Mouse (Mus musculus) heart, postnatal 0 days (tissue): ENCODE results near the gene Fez1. TPM values are rescaled to one million over a fixed set of nuclear protein-coding genes. Genes with fewer than 3 reads are reported as not detected.
A peak's percentile ranks its signal among the peaks of the same experiment; 100 is the strongest.

Source experiments
- ATAC-seq: fragments of 200-750 bp; cut with Nextera tagmentation; 2 replicates; pipeline ENCODE4 v1.8.0; 2017; ENCODE audit warnings: low read depth, moderate number of reproducible peaks, moderate library complexity; ENCODE audit not compliant: insufficient read depth
- DNase-seq: peaks from one replicate; pipeline ENCODE4 v3.0.0-alpha.2; 2016; ENCODE audit warnings: low spot score
- H3K27ac ChIP-seq: fragments of 300-500 bp; sonication (generic); 2 replicates; pipeline ENCODE4 v1.5.1; 2014; ENCODE audit warnings: low read depth, mild to moderate bottlenecking
- H3K27me3 ChIP-seq: fragments of 300-500 bp; sonication (generic); 2 replicates; pipeline ENCODE4 v1.6.1; 2014; ENCODE audit warnings: low read length, mixed read lengths; ENCODE audit not compliant: control insufficient read depth, insufficient read depth
- H3K36me3 ChIP-seq: fragments of 300-500 bp; sonication (generic); replicated peaks from 2 replicates; pipeline ENCODE4 v1.6.1; 2014; ENCODE audit warnings: low read length, mixed read lengths; ENCODE audit not compliant: control insufficient read depth, insufficient read depth
- H3K4me1 ChIP-seq: fragments of 300-500 bp; sonication (generic); 2 replicates; pipeline ENCODE4 v1.6.1; 2014; ENCODE audit warnings: antibody characterized with exemption; ENCODE audit not compliant: control insufficient read depth, insufficient read depth
- H3K4me2 ChIP-seq: fragments of 300-500 bp; sonication (generic); 2 replicates; pipeline ENCODE4 v1.6.1; 2014; ENCODE audit warnings: low read depth, mild to moderate bottlenecking, low read length, moderate library complexity
- H3K4me3 ChIP-seq: fragments of 300-500 bp; sonication (generic); 2 replicates; pipeline ENCODE4 v1.5.1; 2014; ENCODE audit warnings: low read depth, low read length
- H3K9ac ChIP-seq: fragments of 300-500 bp; sonication (generic); replicated peaks from 2 replicates; pipeline ENCODE4 v1.6.1; 2014; ENCODE audit warnings: low read depth, low read length, mixed read lengths
- H3K9me3 ChIP-seq: fragments of 300-500 bp; sonication (generic); replicated peaks from 2 replicates; pipeline ENCODE4 v1.6.1; 2016; ENCODE audit warnings: low read length; ENCODE audit not compliant: control insufficient read depth
- CTCF ChIP-seq: IDR thresholded peaks from 2 replicates; pipeline ENCODE4 v1.5.1; 2016; ENCODE audit warnings: antibody characterized with exemption, control low read depth, low read depth
- EP300 ChIP-seq: IDR thresholded peaks from 2 replicates; pipeline ENCODE4 v1.6.1; 2016; ENCODE audit warnings: antibody characterized with exemption, low read depth
- WGBS: fragments of 180-500 bp; shearing (Covaris S2); extraction: QIAGEN DNeasy Blood & Tissue Kit; methylation state at CpG from one replicate; pipeline ENCODE4 v1.1.7; 2014; 5-methylcytosine and 5-hydroxymethylcytosine counted together
- polyA plus RNA-seq: library from polyadenylated mRNA; unstranded; fragments of >200 nt; fragmentation: Nextera tagmentation; extraction: Ambion mirVana; gene quantifications from 2 replicates; pipeline ENCODE4 v1.2.1, GENCODE M21; 2015
- total RNA-seq: library from RNA; depleted of rRNA; stranded (reverse); fragments of >200 nt; gene quantifications from 2 replicates; pipeline ENCODE4 v1.2.3, GENCODE M21; 2014; ENCODE audit warnings: low replicate concordance; rRNA removed

Fez1 gene
- 0.34 TPM in 1 of 2 replicates, not detected in the other for total RNA-seq
- 0.93 and 1.5 TPM in 2 replicates for polyA plus RNA-seq

DNA sequence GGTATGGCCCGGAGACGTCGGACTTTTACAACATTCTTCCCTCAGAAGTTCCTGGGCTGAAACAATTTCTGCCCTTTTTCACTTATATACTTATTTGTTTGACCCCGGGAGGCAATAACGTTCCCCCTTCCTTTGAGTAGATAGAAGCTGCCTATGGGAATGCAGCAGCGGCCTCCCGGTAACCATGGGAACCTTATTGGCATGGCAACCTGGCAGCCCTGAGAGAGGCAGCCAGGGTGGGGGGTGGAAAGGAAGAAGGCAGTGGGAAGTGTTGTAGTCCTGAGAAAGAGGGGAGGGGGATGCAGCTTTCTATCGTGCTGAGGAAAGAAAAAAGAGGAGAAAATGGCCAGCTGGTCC lies at the start of gene Fez1:
Fez1 (plus strand) TSS at position 221 of the 357 bp plus-strand sequence.
- Histone ChIP-seq H3K9me3 (no peaks in the 10 kb centered on the region), H3K27me3 (no peaks in the 10 kb centered on the region), H3K36me3 (no peaks in the 10 kb centered on the region), H3K4me2 (no peak within 1 kb of the TSS), H3K4me3 (no peak within 1 kb of the TSS), H3K9ac (no peak within 1 kb of the TSS), H3K4me1 (no peaks in the 10 kb centered on the region), H3K27ac (no peak within 1 kb of the TSS)
- DNase-seq (no peak), ATAC-seq (no peak)
- no peak for TF ChIP-seq CTCF
- no peak for TF ChIP-seq EP300
- 12% methylated on average over 8 of the region's 8 CpGs for WGBS

DNA sequence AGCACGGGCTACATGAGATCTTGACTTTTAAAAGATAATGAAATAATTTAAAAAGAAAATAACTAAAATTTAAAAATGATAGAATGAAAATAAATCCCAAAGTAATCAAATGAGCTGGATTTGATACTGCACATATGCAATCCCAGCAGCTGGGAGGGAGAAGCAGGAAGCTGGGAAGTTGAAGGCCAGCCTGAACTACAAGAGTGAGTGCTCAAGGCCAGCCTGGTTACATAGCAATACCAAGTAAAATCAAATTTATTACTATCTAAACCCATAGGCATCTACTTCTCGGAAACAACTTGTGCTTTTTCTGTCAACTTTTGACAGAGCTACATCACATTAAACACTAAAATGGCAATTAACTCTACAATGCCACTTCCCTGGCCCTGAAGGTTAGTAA lies 37.7 kb upstream of the Fez1 start:
- Histone ChIP-seq H3K27me3 (no peaks in the 10 kb centered on the region), H3K9ac (no peak overlapping the region), H3K36me3 (peaks cover 91% of the 10 kb centered on the region), H3K27ac (no peak overlapping the region), H3K4me2 (no peak overlapping the region), H3K4me3 (no peak overlapping the region), H3K4me1 (no peaks in the 10 kb centered on the region), H3K9me3 (no peaks in the 10 kb centered on the region)
- no peak for DNase-seq
- WGBS: 86% methylated on average over 2 of the region's 2 CpGs
- TF ChIP-seq EP300 (no peak), CTCF (no peak)
- ATAC-seq: no peak

DNA sequence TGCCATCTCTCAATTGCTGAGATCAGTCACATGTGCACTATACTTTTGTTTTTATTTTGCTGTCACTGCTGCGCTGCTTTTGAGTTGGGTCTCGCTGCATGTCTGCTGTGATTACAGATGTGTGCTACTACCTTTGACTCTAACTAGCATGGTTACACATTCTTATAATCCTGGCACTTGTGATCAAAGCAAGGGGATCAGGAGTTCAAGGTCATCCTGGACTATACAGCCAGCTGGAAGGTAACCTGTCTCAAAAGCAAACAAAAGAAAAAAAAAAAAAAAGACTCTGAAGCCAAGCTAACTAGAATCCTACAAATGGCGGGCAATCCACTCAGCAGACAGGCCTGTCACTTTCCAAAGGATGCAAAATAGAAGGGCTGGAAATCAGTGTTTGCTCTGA lies 29.5 kb upstream of the Fez1 start:
- Histone ChIP-seq H3K27me3 (no peaks in the 10 kb centered on the region), H3K9me3 (no peaks in the 10 kb centered on the region), H3K4me1 (peaks cover 15% of the 10 kb centered on the region; the same call in 1 of the 2 replicates), H3K9ac (no peak overlapping the region), H3K27ac (no peak overlapping the region), H3K4me2 (no peak overlapping the region), H3K36me3 (peaks cover 46% of the 10 kb centered on the region), H3K4me3 (no peak overlapping the region)
- ATAC-seq (no peak), DNase-seq (no peak)
- TF ChIP-seq CTCF (no peak), EP300 (no peak)
- WGBS: 80% methylated on average over 3 of the region's 3 CpGs

DNA sequence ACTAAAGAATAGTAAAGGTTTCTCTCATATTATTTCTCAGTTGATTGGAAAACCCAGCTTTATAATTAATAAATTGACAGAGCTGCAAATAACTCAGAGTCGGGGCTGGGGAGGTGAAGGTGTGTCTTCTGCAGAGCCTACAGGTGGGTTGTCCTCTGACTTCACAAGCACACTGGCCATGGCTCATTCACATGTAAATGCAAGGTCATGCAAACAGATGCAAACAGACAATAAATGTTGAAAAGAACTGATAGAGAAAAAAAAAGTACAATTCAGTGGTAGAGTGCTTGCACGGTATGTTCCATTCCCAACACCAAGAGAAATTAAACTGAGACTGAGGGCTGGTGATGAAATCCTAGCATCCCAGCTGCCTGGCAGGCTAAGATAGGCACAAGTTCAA lies 27.2 kb upstream of the Fez1 start:
- ATAC-seq (no peak), DNase-seq (no peak)
- Histone ChIP-seq H3K9ac (no peak overlapping the region), H3K4me1 (peaks cover 15% of the 10 kb centered on the region; the same call in 1 of the 2 replicates), H3K9me3 (no peaks in the 10 kb centered on the region), H3K27me3 (no peaks in the 10 kb centered on the region), H3K4me3 (no peak overlapping the region), H3K27ac (no peak overlapping the region), H3K36me3 (peaks cover 25% of the 10 kb centered on the region), H3K4me2 (no peak overlapping the region)
- WGBS: 72% methylated on average over 2 of the region's 2 CpGs
- TF ChIP-seq EP300: no peak
- no peak for TF ChIP-seq CTCF

DNA sequence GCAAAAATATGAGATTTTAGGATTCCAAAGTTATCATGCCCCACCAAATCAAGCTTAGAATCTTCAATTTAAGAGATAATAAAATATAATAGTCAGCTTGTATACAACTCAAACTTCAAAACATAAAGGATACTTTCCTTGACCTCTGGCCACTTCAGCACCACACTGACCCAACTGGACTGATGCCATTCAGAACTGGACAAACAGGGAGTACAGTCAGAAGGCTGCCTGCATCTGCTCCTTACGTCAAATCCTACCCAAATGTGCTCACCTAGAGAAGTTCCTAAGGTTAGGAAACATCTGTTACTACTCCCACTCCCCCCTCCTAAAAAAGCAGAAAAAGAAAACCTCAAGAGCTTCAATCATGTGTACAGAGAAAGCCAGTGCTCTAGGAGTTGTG lies 26.1 kb upstream of the Fez1 start:
- Histone ChIP-seq H3K27me3 (no peaks in the 10 kb centered on the region), H3K36me3 (peaks cover 18% of the 10 kb centered on the region), H3K4me3 (no peak overlapping the region), H3K27ac (no peak overlapping the region), H3K4me1 (peaks cover 15% of the 10 kb centered on the region; the same call in 1 of the 2 replicates), H3K9me3 (no peaks in the 10 kb centered on the region), H3K4me2 (no peak overlapping the region), H3K9ac (no peak overlapping the region)
- no peak for ATAC-seq
- TF ChIP-seq EP300 (no peak), CTCF (no peak)
- no peak for DNase-seq
- 77% methylated on average over 1 of the region's 1 CpGs for WGBS

DNA sequence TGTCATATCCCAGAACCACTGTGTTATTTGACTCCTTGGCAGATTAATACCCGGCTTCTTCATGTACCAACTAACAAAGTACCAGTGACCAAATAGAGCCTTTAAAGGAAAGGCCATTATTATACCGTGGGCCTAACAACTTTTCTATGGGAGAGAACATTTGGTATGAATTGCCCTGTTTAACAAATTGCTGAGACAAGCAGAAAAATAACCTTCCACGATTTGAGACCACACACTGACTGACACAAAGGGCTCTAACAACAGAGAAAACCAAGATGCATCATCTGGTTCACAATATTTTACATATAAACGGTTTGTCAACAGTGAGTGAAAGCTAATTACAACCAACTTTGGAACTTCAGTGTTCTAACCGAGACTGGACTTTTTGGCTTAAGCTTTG lies 25.4 kb upstream of the Fez1 start:
- no peak for DNase-seq
- 17% methylated on average over 5 of the region's 5 CpGs for WGBS
- Histone ChIP-seq H3K9ac (peak overlapping the region; percentile 98), H3K27me3 (no peaks in the 10 kb centered on the region), H3K9me3 (no peaks in the 10 kb centered on the region), H3K4me2 (peak overlapping the region; percentile 98), H3K27ac (no peak overlapping the region; the same call in 1 of the 2 replicates), H3K4me3 (peak overlapping the region; percentile 98), H3K4me1 (peaks cover 15% of the 10 kb centered on the region; the same call in 1 of the 2 replicates), H3K36me3 (peaks cover 13% of the 10 kb centered on the region; the same call in 1 of the 2 replicates)
- no peak for TF ChIP-seq CTCF
- no peak for TF ChIP-seq EP300
- no peak for ATAC-seq
